Mouse (Mus musculus): ENCODE measurements at regions not wholly inside any gene's neighbourhood (a gene's known extent, or its start where the extent isn't known, plus 50 kb on each side); places are given as distances from the start of the nearest gene placed in this dataset.

- no peak for DNase-seq (ENCODE audit: low spot score in 2 of 2)
Measured at GRCm38 (mm10) chr5:77620402-77620801, 212.6 kb upstream of the Igfbp7 start.

- no peak for DNase-seq (ENCODE audit: low spot score in 2 of 2)
Measured at GRCm38 (mm10) chr5:77610496-77610895, 202.7 kb upstream of the Igfbp7 start.

- no peak for DNase-seq (ENCODE audit: low spot score in 2 of 2)
Measured at GRCm38 (mm10) chr5:77594719-77595118, 186.9 kb upstream of the Igfbp7 start.

- DNase-seq (ENCODE audit: low spot score in 2 of 2) = no peak
Measured at GRCm38 (mm10) chr5:77589252-77589651, 181.4 kb upstream of the Igfbp7 start.

- no peak for DNase-seq (ENCODE audit: low spot score in 2 of 2)
Measured at GRCm38 (mm10) chr5:77581702-77582101, 173.9 kb upstream of the Igfbp7 start.

- DNase-seq (ENCODE audit: low spot score in 2 of 2) = peak in 1 of 2 experiments; percentile 11
Measured at GRCm38 (mm10) chr5:77581106-77581638, 173.3 kb upstream of the Igfbp7 start.

- DNase-seq (ENCODE audit: low spot score in 2 of 2) = no peak
Measured at GRCm38 (mm10) chr5:77579826-77580745, 172.2 kb upstream of the Igfbp7 start.

- no peak for DNase-seq (ENCODE audit: low spot score in 2 of 2)
Measured at GRCm38 (mm10) chr5:77576881-77577280, 169.0 kb upstream of the Igfbp7 start.

GRCm38 (mm10) chr5:77575780-77576179 is 167.9 kb upstream of the Igfbp7 start:
- no peak for DNase-seq (ENCODE audit: low spot score in 2 of 2)

- DNase-seq (ENCODE audit: low spot score in 2 of 2) = no peak
Measured at GRCm38 (mm10) chr5:77570364-77570763, 162.5 kb upstream of the Igfbp7 start.

GRCm38 (mm10) chr5:77568121-77568520 is 160.3 kb upstream of the Igfbp7 start:
- DNase-seq (ENCODE audit: low spot score in 2 of 2) = no peak

- DNase-seq (ENCODE audit: low spot score in 2 of 2) = no peak
Measured at GRCm38 (mm10) chr5:77552580-77552979, 144.7 kb upstream of the Igfbp7 start.

- DNase-seq (ENCODE audit: low spot score in 2 of 2) = no peak
Measured at GRCm38 (mm10) chr5:77552081-77552480, 144.2 kb upstream of the Igfbp7 start.

- DNase-seq (ENCODE audit: low spot score in 2 of 2) = no peak
Measured at GRCm38 (mm10) chr5:77546001-77546620, 138.3 kb upstream of the Igfbp7 start.

- no peak for DNase-seq (ENCODE audit: low spot score in 2 of 2)
Measured at GRCm38 (mm10) chr5:77532261-77533015, 124.6 kb upstream of the Igfbp7 start.

GRCm38 (mm10) chr5:77530376-77530775 is 122.5 kb upstream of the Igfbp7 start:
- no peak for DNase-seq (ENCODE audit: low spot score in 2 of 2)

- no peak for DNase-seq (ENCODE audit: low spot score in 2 of 2)
Measured at GRCm38 (mm10) chr5:77517252-77517651, 109.4 kb upstream of the Igfbp7 start.

- no peak for DNase-seq (ENCODE audit: low spot score in 2 of 2)
Measured at GRCm38 (mm10) chr5:77515448-77515847, 107.6 kb upstream of the Igfbp7 start.

GRCm38 (mm10) chr5:77502684-77503083 is 94.8 kb upstream of the Igfbp7 start:
- DNase-seq (ENCODE audit: low spot score in 2 of 2) = no peak

- no peak for DNase-seq (ENCODE audit: low spot score in 2 of 2)
Measured at GRCm38 (mm10) chr5:77499949-77500460, 92.2 kb upstream of the Igfbp7 start.

GRCm38 (mm10) chr5:77494601-77495000 is 86.8 kb upstream of the Igfbp7 start:
- DNase-seq (ENCODE audit: low spot score in 2 of 2) = no peak

- no peak for DNase-seq (ENCODE audit: low spot score in 2 of 2)
Measured at GRCm38 (mm10) chr5:77488969-77489368, 81.1 kb upstream of the Igfbp7 start.

Data from spleen, postnatal 10 days (tissue).